Mouse (Mus musculus): ENCODE data around the gene Scly.

Scly gene

GRCm38 (mm10) chr1:91299707-91300426, 1.7 kb downstream of the Scly start:
- DNase-seq (ENCODE audit: low spot score) = no peak

DNA sequence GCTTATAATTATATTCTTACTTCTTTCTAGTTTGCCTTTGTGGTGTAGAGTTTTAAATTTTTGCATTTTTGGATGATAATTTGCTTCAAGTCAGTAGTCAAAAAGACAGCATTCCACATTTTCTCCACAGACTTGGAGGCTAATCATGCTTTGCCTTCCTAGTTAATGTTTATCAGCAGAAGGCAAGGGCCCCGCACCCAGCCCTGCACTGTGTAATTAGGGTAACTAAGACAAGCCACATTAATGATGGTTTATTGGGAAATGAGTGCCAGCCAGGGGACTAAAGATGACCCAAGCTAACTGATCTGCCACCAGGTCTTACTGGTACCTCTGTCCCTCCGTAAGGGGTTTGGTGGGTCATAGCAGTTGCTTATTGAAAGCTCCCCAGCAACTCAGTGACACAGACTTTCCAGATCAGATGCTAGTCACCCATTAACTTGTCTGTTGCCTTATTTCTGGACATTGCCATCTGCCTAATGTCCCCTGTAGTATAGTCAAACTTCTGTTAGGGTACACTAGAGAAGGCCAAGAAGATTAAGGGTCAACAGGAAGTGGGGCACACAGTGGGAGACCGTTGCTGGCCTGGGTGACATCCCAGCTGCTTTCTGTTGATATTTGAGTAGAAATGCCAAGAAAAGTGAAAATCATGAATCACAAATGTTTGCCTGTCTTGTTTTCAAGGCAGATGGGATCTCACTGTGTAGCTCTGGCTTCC, 3.2 kb downstream of the Scly start:
- DNase-seq (ENCODE audit: low spot score) = no peak

DNA sequence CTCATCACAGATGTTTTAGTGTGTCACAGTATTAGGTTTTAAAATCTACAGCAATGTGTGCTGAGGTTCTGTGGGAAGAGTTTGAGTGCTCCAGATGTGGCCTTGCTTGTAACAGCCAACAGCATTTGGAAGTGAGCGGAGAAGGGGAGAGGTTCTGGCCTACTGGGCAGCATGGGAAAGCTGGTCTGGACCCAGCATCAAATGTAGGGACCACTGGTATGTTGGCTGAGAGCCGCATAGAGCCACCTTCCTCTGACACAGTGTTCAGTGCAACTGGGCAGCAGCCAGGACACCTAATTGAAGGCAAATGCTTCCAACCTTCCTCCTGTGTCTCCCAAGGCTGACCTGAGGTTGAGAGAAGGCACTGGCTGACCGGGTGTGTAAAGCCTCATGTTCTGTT, 3.9 kb downstream of the Scly start:
- DNase-seq (ENCODE audit: low spot score) = no peak

GRCm38 (mm10) chr1:91304621-91305020, 6.5 kb downstream of the Scly start:
- DNase-seq (ENCODE audit: low spot score) = no peak

DNA sequence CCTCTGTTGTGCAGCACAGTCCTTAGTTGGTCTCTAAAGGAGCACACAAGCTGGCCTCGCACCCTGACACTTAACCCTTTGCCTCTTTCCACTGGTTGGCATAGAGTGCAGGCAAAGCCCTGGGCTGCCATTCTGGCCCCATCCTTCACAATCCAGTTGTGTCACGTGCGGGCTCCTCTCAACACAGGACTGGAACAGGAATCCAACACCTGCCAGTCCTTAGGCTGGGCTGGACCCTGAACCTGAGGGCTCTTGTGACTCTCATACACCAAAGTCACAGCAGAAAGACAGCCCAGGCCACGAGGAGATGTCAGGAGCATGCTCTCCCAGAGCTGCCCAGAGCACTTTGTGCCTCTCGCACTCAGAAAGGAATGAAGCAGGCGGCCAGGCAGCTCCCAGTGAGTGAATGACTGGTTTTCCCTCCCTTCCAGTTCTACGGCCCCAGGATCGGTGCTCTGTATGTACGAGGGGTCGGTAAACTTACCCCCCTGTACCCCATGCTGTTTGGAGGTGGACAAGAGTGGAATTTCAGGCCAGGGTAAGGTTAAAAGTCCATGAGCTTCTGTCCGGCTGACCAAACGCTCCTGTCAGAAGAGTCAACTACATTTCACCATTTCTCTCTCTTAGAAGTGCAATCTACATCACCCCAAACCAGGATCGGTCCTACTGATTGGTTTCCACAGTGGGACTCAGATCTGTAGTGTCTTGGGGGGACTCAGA, 11.4 kb downstream of the Scly start:
- DNase-seq (ENCODE audit: low spot score) = no peak

DNA sequence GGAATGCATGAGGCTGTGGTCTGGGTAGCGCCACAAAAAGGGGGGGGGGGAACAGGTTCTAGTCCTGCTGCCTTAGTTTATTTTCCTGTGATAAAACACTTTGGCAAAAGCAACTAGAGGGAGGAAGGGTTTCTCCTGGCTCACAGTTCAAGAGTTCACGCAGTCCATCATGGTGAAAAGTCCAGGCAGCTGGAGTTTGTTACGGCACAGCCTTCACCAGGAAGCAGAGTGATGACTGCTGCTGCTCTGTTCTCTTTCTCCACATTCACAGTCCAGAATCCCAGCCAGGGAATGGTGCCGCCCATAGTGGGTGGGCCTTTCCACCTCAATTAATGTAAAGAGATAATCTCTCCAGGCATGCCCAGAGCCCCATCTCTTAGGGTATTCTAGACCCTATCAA, 14.1 kb downstream of the Scly start:
- DNase-seq (ENCODE audit: low spot score) = no peak

- no peak for DNase-seq (ENCODE audit: low spot score)
Measured at GRCm38 (mm10) chr1:91313251-91313650, 15.1 kb downstream of the Scly start.

GRCm38 (mm10) chr1:91317656-91318055, 19.5 kb downstream of the Scly start:
- no peak for DNase-seq (ENCODE audit: low spot score)

DNA sequence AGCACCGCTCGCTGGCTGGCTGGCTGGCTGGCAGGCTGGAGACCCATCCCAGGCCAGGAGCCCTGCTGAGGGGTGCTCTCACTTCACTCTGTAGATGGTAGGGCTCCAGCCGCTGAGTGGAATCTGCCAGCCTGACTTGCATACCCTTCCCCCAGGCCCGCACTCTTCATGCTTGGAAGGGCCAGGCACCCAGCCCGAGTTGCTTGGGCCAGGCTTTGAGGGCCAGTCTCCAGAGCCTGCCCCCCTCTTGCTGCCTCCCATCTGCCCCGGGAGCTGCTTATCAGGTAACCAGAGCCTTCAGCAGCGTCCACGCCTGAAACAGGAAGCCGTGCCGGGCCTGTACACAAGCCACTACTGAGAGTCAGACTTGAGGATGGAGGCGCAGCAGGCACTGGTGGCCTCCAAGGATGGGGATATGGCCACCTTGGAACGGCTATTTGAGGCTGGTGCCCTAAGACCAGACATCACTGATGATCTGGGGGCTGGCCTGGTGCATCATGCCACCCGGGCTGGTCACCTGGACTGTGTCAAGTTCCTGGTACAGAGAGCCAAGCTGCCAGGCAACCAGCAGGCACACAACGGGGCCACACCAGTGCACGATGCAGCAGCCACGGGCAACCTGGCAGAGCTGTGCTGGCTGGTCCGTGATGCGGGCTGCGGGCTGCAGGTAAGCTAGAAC, 23.8 kb downstream of the Scly start, which contains the start of gene Espnl:
Gene Espnl, plus strand, starts transcription at position 316 of the 679 bp plus-strand sequence.
- no peak for DNase-seq (ENCODE audit: low spot score)

DNA sequence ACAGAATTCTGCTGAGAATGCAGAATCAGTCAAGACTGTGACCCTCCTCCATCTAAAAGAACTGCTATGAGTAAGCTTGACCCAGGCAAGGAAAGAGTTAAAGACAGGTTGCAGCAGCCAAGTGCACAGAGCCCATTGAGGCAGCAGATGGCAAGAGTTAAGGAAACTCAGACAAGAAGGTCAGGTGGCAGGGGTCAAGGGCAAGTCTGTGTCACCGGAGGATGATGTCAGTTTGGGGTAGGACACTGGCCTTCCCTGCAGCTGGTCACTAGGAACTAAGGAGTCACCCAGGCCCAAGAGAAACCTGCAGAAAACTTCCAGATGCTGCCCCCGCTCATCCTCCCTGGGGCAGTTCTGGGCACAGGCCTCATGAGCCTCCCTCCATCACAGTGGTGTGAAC, 26.5 kb downstream of the Scly start:
- no peak for DNase-seq (ENCODE audit: low spot score)

GRCm38 (mm10) chr1:91325488-91326042, 27.4 kb downstream of the Scly start:
- DNase-seq (ENCODE audit: low spot score) = no peak

DNA sequence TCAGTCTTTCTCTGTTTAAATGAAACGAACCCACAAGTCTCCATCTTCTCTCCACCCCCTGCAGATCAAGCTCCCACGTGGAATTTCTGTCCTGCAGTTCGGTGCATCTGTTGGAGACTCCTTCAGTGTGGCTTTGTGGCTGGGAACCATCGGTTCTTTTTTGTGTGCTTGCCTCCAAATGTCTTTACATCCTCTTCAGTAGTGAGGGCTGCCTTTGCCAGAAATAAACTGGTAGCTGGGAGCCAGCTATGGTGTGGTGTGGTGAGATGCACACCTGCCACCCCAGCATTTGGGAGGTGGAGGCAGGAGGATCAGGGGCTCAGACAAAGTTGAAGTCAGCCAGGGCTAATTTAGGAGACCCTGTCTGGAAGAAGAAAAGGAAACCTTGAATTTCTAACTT, 34.0 kb downstream of the Scly start:
- DNase-seq (ENCODE audit: low spot score) = no peak

GRCm38 (mm10) chr1:91333582-91333981, 35.4 kb downstream of the Scly start:
- no peak for DNase-seq (ENCODE audit: low spot score)

- DNase-seq (ENCODE audit: low spot score) = no peak
Measured at GRCm38 (mm10) chr1:91337355-91337754, 39.2 kb downstream of the Scly start.

DNA sequence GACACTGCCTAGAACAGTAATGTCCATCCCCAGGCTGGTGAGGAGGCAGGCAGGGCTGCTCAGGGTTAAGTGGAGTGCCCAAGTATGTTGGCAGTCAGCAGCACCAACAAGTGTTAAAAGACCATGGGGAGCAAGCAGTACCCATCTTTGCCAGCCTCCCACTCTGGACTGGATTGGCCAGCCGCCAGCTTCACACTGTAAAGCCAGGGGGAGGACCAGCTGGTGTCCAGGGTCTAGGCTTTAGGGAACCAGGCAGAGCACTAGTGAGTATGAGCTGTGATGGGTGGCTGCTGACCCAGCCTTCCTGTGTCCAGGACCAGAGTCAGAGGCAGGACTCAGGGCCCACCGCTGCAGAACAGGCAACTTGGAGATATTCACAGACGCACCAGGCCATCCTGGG, 45.9 kb downstream of the Scly start:
- DNase-seq (ENCODE audit: low spot score) = no peak

- DNase-seq (ENCODE audit: low spot score) = no peak
Measured at GRCm38 (mm10) chr1:91344921-91345685, 47.0 kb downstream of the Scly start.

DNA sequence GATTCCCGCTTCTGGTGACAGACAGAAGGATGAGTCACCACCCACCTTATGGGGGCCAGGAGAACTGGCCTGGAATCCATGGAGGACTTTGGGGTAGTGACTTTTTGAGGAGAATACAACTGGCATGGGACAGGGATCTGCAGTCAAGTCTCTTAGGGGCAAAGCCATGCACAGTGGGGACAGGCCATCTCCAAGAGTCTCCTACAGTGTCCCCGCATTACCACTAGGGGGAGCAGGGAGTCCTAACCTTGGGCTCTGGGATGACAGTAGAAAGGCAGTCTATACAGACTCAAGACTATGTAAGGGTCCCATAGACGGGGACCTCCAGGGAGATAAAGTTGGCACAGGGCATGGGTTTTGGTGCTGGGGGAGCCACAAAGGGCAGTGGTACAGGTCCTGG, 48.8 kb downstream of the Scly start:
- DNase-seq (ENCODE audit: low spot score) = peak; percentile 21

DNA sequence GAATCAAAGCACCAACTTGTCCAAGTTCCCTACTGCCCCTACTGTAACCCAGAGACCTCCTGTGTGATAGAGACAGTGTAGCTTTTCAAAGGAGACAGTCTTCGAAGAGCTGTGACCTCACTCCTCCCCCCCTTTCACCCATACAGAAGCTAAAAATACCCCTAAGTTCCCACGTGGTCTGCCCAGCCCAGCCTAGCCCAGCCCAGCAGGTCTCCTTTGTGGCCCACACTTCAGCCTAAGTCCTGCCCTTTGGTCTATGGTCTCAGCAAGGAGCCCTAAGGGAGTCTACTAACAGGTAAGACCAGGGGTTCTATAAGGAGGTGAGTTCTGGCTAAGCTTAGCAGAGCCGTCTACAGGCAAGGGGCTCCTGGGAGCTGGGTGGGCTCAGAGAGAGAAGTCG, 52.7 kb downstream of the Scly start, which contains the start of gene Klhl30:
Gene Klhl30, plus strand, starts transcription at position 176 of the 400 bp plus-strand sequence.
- DNase-seq (ENCODE audit: low spot score) = no peak

- no peak for DNase-seq (ENCODE audit: low spot score)
Measured at GRCm38 (mm10) chr1:91351249-91351648, 53.1 kb downstream of the Scly start.

DNA sequence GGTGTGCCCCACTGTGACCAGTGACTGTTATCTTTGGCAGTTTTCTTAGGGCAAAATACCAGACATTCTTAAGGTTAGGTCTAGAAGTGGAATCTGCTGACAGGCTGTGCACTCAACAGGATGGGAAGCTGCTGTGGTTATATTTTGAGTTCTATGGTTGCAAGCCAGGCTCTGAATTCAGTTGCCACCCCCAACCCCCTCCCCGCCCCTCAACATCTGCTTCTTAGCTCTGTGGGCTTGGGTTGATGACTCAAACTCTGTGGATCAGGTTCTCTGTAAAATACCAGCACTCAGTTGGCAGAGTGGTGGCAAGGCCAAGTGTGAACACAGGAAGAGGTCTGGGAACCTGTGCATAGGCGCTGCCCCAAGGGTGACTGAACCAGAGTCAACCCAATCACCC, 54.1 kb downstream of the Scly start:
- DNase-seq (ENCODE audit: low spot score) = no peak

- no peak for DNase-seq (ENCODE audit: low spot score)
Measured at GRCm38 (mm10) chr1:91356105-91356504, 58.0 kb downstream of the Scly start.
